Comparison of ENCODE assay signal across 9 mouse cellular contexts in genomic region chr10:125784896-125785295, GRCm38 (mm10).
DNase-seq lines count a peak whose midpoint lies in the region; ATAC-seq lines count a peak whose summit lies in the region.
"Had no signal": no experiment of that assay in that cellular context is flagged by ENCODE, and none has a peak within 500 bp of the region (broad histone marks: within the 10 kb centered on the region; RNA-seq: fewer than 3 reads in every experiment).

No protein-coding gene starts in this region.

- peaks cover 24% of the 10 kb centered on the region for H3K4me1 ChIP-seq in lung, embryonic 16.5 days (replicated peaks; ENCODE audit: control insufficient read depth, insufficient read depth, low read length)
- H3K4me1 ChIP-seq in stomach, embryonic 16.5 days (ENCODE audit: control insufficient read depth, insufficient read depth, low read length): peaks cover 32% of the 10 kb centered on the region

- H3K36me3 ChIP-seq in lung, embryonic 16.5 days (ENCODE audit: control insufficient read depth, insufficient read depth, low read length): no peaks in the 10 kb centered on the region
- no peaks in the 10 kb centered on the region for H3K36me3 ChIP-seq in stomach, embryonic 16.5 days (ENCODE audit: control insufficient read depth, insufficient read depth, low read length)
- H3K36me3 ChIP-seq: liver, embryonic 13.5 days had no signal

- DNase-seq in adrenal gland, postnatal 10 days: peak; percentile 32
- no peak for DNase-seq in adrenal gland, adult 2 months
- DNase-seq in urinary bladder, postnatal 14 days (ENCODE audit: low spot score): peak; percentile 14
- DNase-seq in urinary bladder, adult 2 months (ENCODE audit: low spot score): no peak
- peak; percentile 44 for DNase-seq in kidney, adult 9 months
- DNase-seq in left cerebral cortex, adult 9 months (ENCODE audit: low spot score in 2 of 2): no peak
- DNase-seq: liver, embryonic 13.5 days had no signal

- no peak overlapping the region for H3K4me2 ChIP-seq in lung, embryonic 16.5 days (ENCODE audit: low read depth, low read length)
- H3K4me2 ChIP-seq in stomach, embryonic 16.5 days (ENCODE audit: low read depth, low read length): no peak overlapping the region

- H3K27me3 ChIP-seq in lung, embryonic 16.5 days (ENCODE audit: control insufficient read depth, insufficient read depth, low read depth, low read length): no peaks in the 10 kb centered on the region
- H3K27me3 ChIP-seq in stomach, embryonic 16.5 days (ENCODE audit: control insufficient read depth, insufficient read depth, low read length): no peaks in the 10 kb centered on the region
- H3K27me3 ChIP-seq: liver, embryonic 13.5 days had no signal

- ATAC-seq in lung, embryonic 16.5 days (ENCODE audit: low read depth): peak; percentile 71
- peak; percentile 67; the same call in 1 of the 2 replicates for ATAC-seq in stomach, embryonic 16.5 days (ENCODE audit: insufficient read depth, low FRiP score)

- H3K27ac ChIP-seq in lung, embryonic 16.5 days (ENCODE audit: low read length): no peak overlapping the region
- H3K27ac ChIP-seq in stomach, embryonic 16.5 days (ENCODE audit: low read length): peak overlapping the region; percentile 90; the same call in 1 of the 2 replicates
- H3K27ac ChIP-seq: liver, embryonic 13.5 days had no signal

- 5% methylated on average over 2 of the region's 2 CpGs for WGBS in lung, embryonic 16.5 days
- WGBS in stomach, embryonic 16.5 days: 8% methylated on average over 2 of the region's 2 CpGs

- no peak overlapping the region for H3K9ac ChIP-seq in lung, embryonic 16.5 days (ENCODE audit: low read length)
- H3K9ac ChIP-seq in stomach, embryonic 16.5 days (ENCODE audit: low read length): no peak overlapping the region
- H3K9ac ChIP-seq: liver, embryonic 13.5 days had no signal

- 0 out of 2 replicates have a peak, but pooled peaks cover 2% of the 10 kb centered on the region for H3K9me3 ChIP-seq in lung, embryonic 16.5 days (ENCODE audit: control insufficient read depth, low read length)
- peaks cover 2% of the 10 kb centered on the region; the same call in 1 of the 2 replicates for H3K9me3 ChIP-seq in stomach, embryonic 16.5 days (replicated peaks; ENCODE audit: control insufficient read depth, low read length)
- H3K9me3 ChIP-seq: liver, embryonic 13.5 days had no signal

- H3K4me3 ChIP-seq in lung, embryonic 16.5 days (ENCODE audit: low read length): no peak overlapping the region
- H3K4me3 ChIP-seq in stomach, embryonic 16.5 days (replicated peaks; ENCODE audit: low read length): no peak overlapping the region
- H3K4me3 ChIP-seq: liver, embryonic 13.5 days had no signal

Comparison
In these comparisons a context has a peak if more than half of its experiments do, and no peak if none do; other contexts are left out.
1. DNase-seq: peak in adrenal gland, postnatal 10 days (single experiment), urinary bladder, postnatal 14 days (single experiment) and kidney, adult 9 months (single experiment); none in adrenal gland, adult 2 months (single experiment), urinary bladder, adult 2 months (single experiment) and left cerebral cortex, adult 9 months (0 of 2).